Mouse (Mus musculus) mouse embryonic stem cell (cell line): ENCODE results near the gene Rnf43.

ENCODE experiments used
- in situ Hi-C, 2 experiments: fragments of 300-500 bp; cut with MboI; formaldehyde crosslinking; loops; 1 replicate in 1 of 2; 3 replicates in 1 of 2; pipeline ENCODE4 v1.14.3; 2019 to 2020; ENCODE audit warnings: low sequenced_read_pairs in 2 of 2, low pct_unique_long_range_greater_than_20kb in 1 of 2, mixed read lengths in 1 of 2; ENCODE audit not compliant: unreplicated experiment in 1 of 2

Rnf43 gene

GRCm38 (mm10) chr11:87729593-87730185, 67.2 kb downstream of the Rnf43 start:
- in situ Hi-C loops: no loop called here

- in situ Hi-C loops: no loop called here
Observed at GRCm38 (mm10) chr11:87730652-87731310, 68.3 kb downstream of the Rnf43 start.

GRCm38 (mm10) chr11:87734346-87734745, 71.8 kb downstream of the Rnf43 start:
- in situ Hi-C loops: no loop called here

GRCm38 (mm10) chr11:87735691-87736090, 73.2 kb downstream of the Rnf43 start:
- in situ Hi-C loops: no loop called here

GRCm38 (mm10) chr11:87736647-87737134, 74.2 kb downstream of the Rnf43 start:
- in situ Hi-C loops: no loop called here

- in situ Hi-C loops: no loop called here
Observed at GRCm38 (mm10) chr11:87737175-87737740, 74.7 kb downstream of the Rnf43 start, which contains the start of gene Supt4a. TSS of gene Supt4a (plus strand) at chr11:87737552.

GRCm38 (mm10) chr11:87743691-87744090, 81.2 kb downstream of the Rnf43 start:
- in situ Hi-C loops: no loop called here

- in situ Hi-C loops: no loop called here
Observed at GRCm38 (mm10) chr11:87744964-87745363, 82.4 kb downstream of the Rnf43 start.

- in situ Hi-C loops: no loop called here
Observed at GRCm38 (mm10) chr11:87745632-87746555, 83.4 kb downstream of the Rnf43 start.

GRCm38 (mm10) chr11:87747312-87747711, 84.8 kb downstream of the Rnf43 start:
- in situ Hi-C loops: no loop called here

- in situ Hi-C loops: no loop called here
Observed at GRCm38 (mm10) chr11:87747716-87748115, 85.2 kb downstream of the Rnf43 start.

- in situ Hi-C loops: no loop called here
Observed at GRCm38 (mm10) chr11:87748132-87749119, 85.9 kb downstream of the Rnf43 start.

GRCm38 (mm10) chr11:87749192-87750042, 86.9 kb downstream of the Rnf43 start:
- in situ Hi-C loops: no loop called here

GRCm38 (mm10) chr11:87750043-87750421, 87.5 kb downstream of the Rnf43 start:
- in situ Hi-C loops: no loop called here

- in situ Hi-C loops: no loop called here
Observed at GRCm38 (mm10) chr11:87750521-87750920, 88.0 kb downstream of the Rnf43 start.

GRCm38 (mm10) chr11:87751031-87751430, 88.5 kb downstream of the Rnf43 start:
- in situ Hi-C loops: no loop called here

GRCm38 (mm10) chr11:87751491-87751966, 89.0 kb downstream of the Rnf43 start:
- in situ Hi-C loops: no loop called here
